Mouse (Mus musculus) lung, adult 2 months (tissue): ENCODE results near the gene Hhipl1. TPM values are rescaled to one million over a fixed set of nuclear protein-coding genes. Genes with fewer than 3 reads are reported as not detected.
A peak's percentile ranks its signal among the peaks of the same experiment; 100 is the strongest.

ENCODE experiments used
- DNase-seq: peaks from one replicate; pipeline ENCODE4 v3.0.0; 2022
- H3K4me1 ChIP-seq: fragments of 200-500 bp; 2 replicates; pipeline ENCODE4 v1.6.1; 2011; ENCODE audit warnings: low read length; ENCODE audit not compliant: control insufficient read depth, insufficient read depth
- H3K4me3 ChIP-seq: fragments of 200-500 bp; replicated peaks from 2 replicates; pipeline ENCODE3; 2011; ENCODE audit warnings: low read depth, mild to moderate bottlenecking, control low read depth, low read length; ENCODE audit errors: extremely low read depth
- CTCF ChIP-seq: fragments of 200-500 bp; IDR thresholded peaks from 2 replicates; pipeline ENCODE4 v1.5.1; 2011; ENCODE audit warnings: mild to moderate bottlenecking, low read length, control low read depth; ENCODE audit not compliant: insufficient read depth
- POLR2A ChIP-seq: fragments of 200-500 bp; IDR thresholded peaks from 2 replicates; pipeline ENCODE4 v1.6.1; 2011; ENCODE audit warnings: low read depth, mild to moderate bottlenecking, control low read depth, low read length, borderline replicate concordance; ENCODE audit errors: extremely low read depth
- WGBS: fragments of 180-500 bp; shearing (Covaris S2); methylation state at CpG from one replicate; pipeline ENCODE4 v1.1.7; 2018; 5-methylcytosine and 5-hydroxymethylcytosine counted together
- polyA plus RNA-seq: library from polyadenylated mRNA; depleted of rRNA; stranded (reverse); fragments of >200 nt; gene quantifications from 2 replicates; pipeline ENCODE4 v1.2.3, GENCODE M21; 2012; rRNA removed

Gene Hhipl1
- polyA plus RNA-seq, 1 experiment, result 1.3 TPM

- Histone ChIP-seq H3K4me1 (peaks cover 23% of the 10 kb centered on the region), H3K4me3 (peak overlapping the region; percentile 68)
- 35% methylated on average over 6 of the region's 6 CpGs for WGBS
- TF ChIP-seq POLR2A (no peak), CTCF (no peak)
- no peak for DNase-seq
These were observed 65.3 kb downstream of the Hhipl1 start for GRCm38 (mm10) chr12:108371429-108371765.

GRCm38 (mm10) chr12:108372241-108372640, 66.2 kb downstream of the Hhipl1 start:
- WGBS, result 57% methylated on average over 17 of the region's 17 CpGs
- Histone ChIP-seq H3K4me3 (peak overlapping the region; percentile 68), H3K4me1 (peaks cover 23% of the 10 kb centered on the region)
- no peak for DNase-seq
- TF ChIP-seq CTCF (no peak), POLR2A (no peak)

GRCm38 (mm10) chr12:108373611-108374010, 67.5 kb downstream of the Hhipl1 start:
- WGBS, result 69% methylated on average over 9 of the region's 9 CpGs
- DNase-seq, result no peak
- Histone ChIP-seq H3K4me3 (no peak overlapping the region), H3K4me1 (peaks cover 14% of the 10 kb centered on the region)
- TF ChIP-seq CTCF (no peak), POLR2A (no peak)

- 79% methylated on average over 8 of the region's 8 CpGs for WGBS
These were observed 68.6 kb downstream of the Hhipl1 start for GRCm38 (mm10) chr12:108374689-108375088.

GRCm38 (mm10) chr12:108378379-108379133, 72.5 kb downstream of the Hhipl1 start:
- no peak for TF ChIP-seq CTCF
- TF ChIP-seq POLR2A, result no peak
- no peak overlapping the region for H3K4me3 ChIP-seq
- WGBS, result 80% methylated on average over 13 of the region's 13 CpGs

More at GRCm38 (mm10) chr12:108374689-108375088, 68.6 kb downstream of the Hhipl1 start:
- H3K4me3 ChIP-seq, result no peak overlapping the region
- DNase-seq, result no peak
- TF ChIP-seq POLR2A, result no peak
- TF ChIP-seq CTCF, result no peak
- peaks cover 6% of the 10 kb centered on the region for H3K4me1 ChIP-seq

More at GRCm38 (mm10) chr12:108378379-108379133, 72.5 kb downstream of the Hhipl1 start:
- H3K4me1 ChIP-seq, result peaks cover 5% of the 10 kb centered on the region; the same call in 1 of the 2 replicates
- DNase-seq, result no peak

Other genes starting within 250 kb of the Hhipl1 start
- 19.8 and 28.4 TPM in 2 replicates for gene Setd3, start 127.0 kb upstream of the Hhipl1 start, polyA plus RNA-seq
- gene Ccnk, start 126.7 kb upstream of the Hhipl1 start, polyA plus RNA-seq, result 11.1 and 15.8 TPM in 2 replicates
- gene Ccdc85c, start 30.8 kb upstream of the Hhipl1 start, polyA plus RNA-seq, result 22.2 and 22.5 TPM in 2 replicates
- gene Cyp46a1, start 28.1 kb downstream of the Hhipl1 start, polyA plus RNA-seq, result 1.6 and 3.0 TPM in 2 replicates
- 51.5 and 70.6 TPM in 2 replicates for gene Eml1, start 64.7 kb downstream of the Hhipl1 start, polyA plus RNA-seq
- 51.2 and 65.6 TPM in 2 replicates for gene Evl, start 248.4 kb downstream of the Hhipl1 start, polyA plus RNA-seq